Mouse (Mus musculus) forebrain, embryonic 10.5 days (tissue): ENCODE measurements around the gene Strip2. TPM values are rescaled to one million over a fixed set of nuclear protein-coding genes. Genes with fewer than 3 reads are reported as not detected.

Experiments
- DNase-seq: peaks from one replicate; pipeline ENCODE4 v3.0.0-alpha.2; 2017; ENCODE audit warnings: low spot score; ENCODE audit errors: extremely low spot score
- H3K27ac ChIP-seq: fragments of 300-500 bp; sonication (generic); 2 replicates; pipeline ENCODE4 v1.5.1; 2016; ENCODE audit warnings: mild to moderate bottlenecking
- H3K27me3 ChIP-seq: fragments of 300-500 bp; sonication (generic); 2 replicates; pipeline ENCODE4 v1.6.1; 2016; ENCODE audit warnings: mild to moderate bottlenecking; ENCODE audit not compliant: poor library complexity, severe bottlenecking
- H3K36me3 ChIP-seq: fragments of 300-500 bp; sonication (generic); replicated peaks from 2 replicates; pipeline ENCODE4 v1.6.1; 2016; ENCODE audit warnings: mild to moderate bottlenecking, moderate library complexity
- H3K4me1 ChIP-seq: fragments of 300-500 bp; sonication (generic); 2 replicates; pipeline ENCODE4 v1.6.1; 2016
- H3K4me3 ChIP-seq: fragments of 300-500 bp; sonication (generic); 2 replicates; pipeline ENCODE4 v1.5.1; 2016; ENCODE audit warnings: mild to moderate bottlenecking, moderate library complexity
- H3K9me3 ChIP-seq: fragments of 300-500 bp; sonication (generic); 2 replicates; pipeline ENCODE4 v1.6.1; 2016; ENCODE audit warnings: mild to moderate bottlenecking, moderate library complexity
- WGBS: fragments of 180-500 bp; shearing (Covaris S2); methylation state at CpG from one replicate; pipeline ENCODE4 v1.1.7; 2016; 5-methylcytosine and 5-hydroxymethylcytosine counted together
- polyA plus RNA-seq: library from polyadenylated mRNA; unstranded; fragments of >200 nt; fragmentation: Nextera tagmentation; extraction: Ambion mirVana; gene quantifications from 2 replicates; pipeline ENCODE4 v1.2.1, GENCODE M21; 2016

Gene Strip2
- polyA plus RNA-seq = 0.71 and 0.86 TPM in 2 replicates

DNA sequence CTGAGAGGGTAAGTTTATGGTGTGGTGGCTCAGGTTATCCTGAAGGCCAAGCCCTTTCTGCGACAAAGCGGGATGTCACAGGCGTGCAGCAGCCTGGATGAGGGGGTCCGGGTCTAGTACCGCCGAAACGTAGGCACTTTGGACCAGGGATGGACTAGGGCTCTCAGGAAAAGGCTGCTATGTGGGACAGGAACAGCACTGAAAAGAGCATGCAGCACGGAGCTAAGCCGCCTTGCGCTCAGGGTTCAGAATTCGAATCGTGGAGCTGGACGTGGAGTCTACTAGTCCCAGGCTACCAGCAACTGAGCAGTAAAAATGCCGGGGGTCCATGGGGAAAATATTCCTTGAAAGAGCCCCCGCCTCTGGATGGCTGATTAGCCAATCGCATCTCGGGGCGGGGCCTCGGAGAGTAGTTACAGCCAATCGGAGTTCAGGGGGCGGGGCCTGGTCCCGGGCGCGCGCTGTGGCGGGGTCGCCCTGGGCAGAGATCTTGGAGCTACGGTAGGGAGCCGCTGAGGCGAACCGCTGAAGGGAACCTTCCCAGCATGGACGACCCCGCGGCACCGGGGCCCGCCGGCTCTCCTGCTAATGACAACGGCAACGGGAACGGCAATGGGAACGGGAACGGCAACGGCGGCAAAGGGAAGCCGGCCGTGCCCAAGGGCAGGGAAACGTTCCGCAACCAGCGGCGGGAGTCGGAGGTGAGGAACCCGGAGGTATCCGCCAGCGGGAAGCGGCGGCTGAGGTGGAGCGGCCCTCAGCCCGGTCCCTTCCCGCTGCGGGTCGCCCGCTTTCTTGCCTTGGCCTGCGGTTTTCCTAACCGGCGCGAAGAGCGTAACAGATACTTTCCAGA lies at the start of gene Strip2:
Gene Strip2, plus strand, starts transcription at position 483 of the 853 bp plus-strand sequence.
- Histone ChIP-seq H3K27me3 (peaks cover 63% of the 10 kb centered on the region), H3K4me3 (peak within 1 kb of the TSS; percentile 79), H3K27ac (peak within 1 kb of the TSS; percentile 58; the same call in 1 of the 2 replicates), H3K9me3 (no peaks in the 10 kb centered on the region), H3K36me3 (no peaks in the 10 kb centered on the region), H3K4me1 (peaks cover 20% of the 10 kb centered on the region)
- WGBS = under 1% methylated on average over 67 of the region's 67 CpGs
- DNase-seq = peak; percentile 96

DNA sequence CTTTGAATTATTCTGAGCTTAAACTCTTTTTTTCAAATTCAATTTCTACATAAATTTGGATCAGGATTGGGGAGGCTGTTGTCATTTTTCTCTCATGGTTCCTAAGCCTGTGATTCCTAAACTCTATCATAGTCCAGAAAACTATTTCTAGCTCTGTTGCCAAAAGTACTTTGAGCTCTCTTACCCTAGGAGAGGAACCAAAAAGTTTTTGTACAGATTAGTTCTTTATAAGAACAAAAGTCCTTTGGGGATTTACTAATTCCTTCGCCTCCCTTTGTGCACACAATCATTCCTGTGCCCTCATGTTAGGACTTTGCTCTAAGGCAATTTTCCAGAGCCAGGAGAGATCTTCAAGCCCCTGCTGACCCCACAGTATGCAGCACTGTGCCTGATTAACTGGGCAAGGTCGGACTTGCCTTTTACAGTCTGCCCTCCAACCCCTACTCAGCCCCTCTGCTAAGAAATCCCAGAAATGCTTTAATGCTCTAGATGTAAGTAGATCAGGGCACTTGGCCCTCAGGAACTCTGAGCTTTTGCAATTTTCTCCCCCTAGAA lies 48.4 kb upstream of the Strip2 start:
- WGBS = 63% methylated on average over 2 of the region's 2 CpGs
- no peak for DNase-seq
- peaks cover 17% of the 10 kb centered on the region for H3K4me1 ChIP-seq
- H3K27ac ChIP-seq = no peak overlapping the region
- 0 out of 2 replicates have a peak, but pooled peaks cover 8% of the 10 kb centered on the region for H3K36me3 ChIP-seq
- no peaks in the 10 kb centered on the region for H3K9me3 ChIP-seq
- H3K27me3 ChIP-seq = no peaks in the 10 kb centered on the region
- no peak overlapping the region for H3K4me3 ChIP-seq

GRCm38 (mm10) chr6:29873654-29874053 lies 43.2 kb upstream of the Strip2 start:
- Histone ChIP-seq H3K4me3 (no peak overlapping the region), H3K36me3 (peaks cover 11% of the 10 kb centered on the region; the same call in 1 of the 2 replicates), H3K9me3 (no peaks in the 10 kb centered on the region), H3K27me3 (no peaks in the 10 kb centered on the region), H3K4me1 (peaks cover 13% of the 10 kb centered on the region), H3K27ac (no peak overlapping the region)
- no peak for DNase-seq
- 87% methylated on average over 2 of the region's 2 CpGs for WGBS

DNA sequence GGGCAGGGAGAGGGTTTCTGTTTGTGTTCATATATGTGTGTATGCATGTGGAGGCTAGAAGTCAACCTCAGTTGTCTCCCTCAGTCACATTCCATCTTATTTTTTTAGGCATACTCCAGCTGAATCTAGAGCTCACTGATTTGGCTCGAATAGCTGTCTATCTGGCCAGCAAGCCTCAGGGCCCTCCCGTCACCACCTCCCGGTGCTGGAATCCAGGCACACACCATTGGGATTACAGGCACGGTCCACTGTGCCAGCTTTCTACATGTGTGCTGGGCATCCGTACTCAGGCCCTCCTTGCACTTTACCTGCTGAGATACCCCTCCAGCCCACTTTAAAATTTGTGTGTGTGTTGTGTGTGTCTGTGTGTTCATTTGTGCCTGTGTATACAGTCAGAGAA lies 41.2 kb upstream of the Strip2 start:
- DNase-seq = no peak
- H3K27me3 ChIP-seq = no peaks in the 10 kb centered on the region
- no peak overlapping the region for H3K4me3 ChIP-seq
- H3K9me3 ChIP-seq = no peaks in the 10 kb centered on the region
- 91% methylated on average over 5 of the region's 5 CpGs for WGBS
- H3K36me3 ChIP-seq = peaks cover 16% of the 10 kb centered on the region
- no peak overlapping the region for H3K27ac ChIP-seq
- H3K4me1 ChIP-seq = peaks cover 1% of the 10 kb centered on the region; the same call in 1 of the 2 replicates

- no peak overlapping the region for H3K27ac ChIP-seq
- no peaks in the 10 kb centered on the region for H3K27me3 ChIP-seq
- no peaks in the 10 kb centered on the region for H3K4me1 ChIP-seq
- peaks cover 15% of the 10 kb centered on the region for H3K36me3 ChIP-seq
- DNase-seq = no peak
- WGBS = 83% methylated on average over 4 of the region's 4 CpGs
- no peak overlapping the region for H3K4me3 ChIP-seq
- no peaks in the 10 kb centered on the region for H3K9me3 ChIP-seq
These were observed 40.0 kb upstream of the Strip2 start for GRCm38 (mm10) chr6:29876782-29877181.

DNA sequence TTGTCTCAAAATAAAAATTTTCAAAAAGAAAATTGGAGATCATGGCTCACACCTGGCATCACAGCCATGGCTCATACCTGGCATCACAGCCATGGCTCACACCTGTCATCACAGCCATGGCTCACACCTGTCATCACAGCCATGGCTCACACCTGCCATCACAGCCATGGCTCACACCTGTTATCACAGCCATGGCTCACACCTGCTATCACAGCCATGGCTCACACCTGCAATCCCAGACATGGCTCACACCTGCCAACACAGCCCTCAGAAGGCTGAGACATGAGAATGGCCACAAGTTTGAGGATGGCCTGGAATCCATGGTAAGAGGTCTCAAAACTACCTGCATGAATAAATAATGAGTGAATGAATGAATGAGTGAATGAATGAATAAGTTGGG lies 37.2 kb upstream of the Strip2 start:
- no peak overlapping the region for H3K4me3 ChIP-seq
- DNase-seq = no peak
- no peaks in the 10 kb centered on the region for H3K9me3 ChIP-seq
- no peaks in the 10 kb centered on the region for H3K27me3 ChIP-seq
- peaks cover 15% of the 10 kb centered on the region for H3K36me3 ChIP-seq
- no peaks in the 10 kb centered on the region for H3K4me1 ChIP-seq
- no peak overlapping the region for H3K27ac ChIP-seq

DNA sequence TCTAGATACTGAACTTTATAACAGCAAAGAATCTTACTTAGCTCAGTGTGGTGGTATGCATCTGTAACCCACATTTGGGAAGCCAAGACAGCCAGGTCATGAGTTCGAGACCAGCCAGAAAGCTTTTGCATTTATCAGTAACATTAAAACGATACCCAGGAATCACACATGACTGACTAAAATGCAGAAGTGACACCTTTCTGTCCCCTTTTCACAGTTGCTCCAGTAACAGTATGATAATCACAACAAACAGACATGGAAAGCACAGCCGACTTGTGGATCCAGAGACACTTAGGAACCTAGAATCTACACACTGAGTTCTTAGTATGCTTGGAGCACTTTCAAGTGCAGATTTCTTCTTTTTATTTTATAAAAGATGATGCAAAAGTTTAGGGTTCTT lies 36.0 kb upstream of the Strip2 start:
- no peak for DNase-seq
- H3K4me1 ChIP-seq = no peaks in the 10 kb centered on the region
- H3K27me3 ChIP-seq = no peaks in the 10 kb centered on the region
- 93% methylated on average over 3 of the region's 3 CpGs for WGBS
- no peaks in the 10 kb centered on the region for H3K9me3 ChIP-seq
- H3K27ac ChIP-seq = no peak overlapping the region
- peaks cover 21% of the 10 kb centered on the region for H3K36me3 ChIP-seq
- no peak overlapping the region for H3K4me3 ChIP-seq

GRCm38 (mm10) chr6:29881936-29882335 lies 34.9 kb upstream of the Strip2 start:
- no peak for DNase-seq
- H3K27me3 ChIP-seq = no peaks in the 10 kb centered on the region
- H3K27ac ChIP-seq = no peak overlapping the region
- H3K9me3 ChIP-seq = no peaks in the 10 kb centered on the region
- H3K4me1 ChIP-seq = no peaks in the 10 kb centered on the region
- no peak overlapping the region for H3K4me3 ChIP-seq
- H3K36me3 ChIP-seq = peaks cover 29% of the 10 kb centered on the region
- WGBS = 91% methylated on average over 2 of the region's 2 CpGs

DNA sequence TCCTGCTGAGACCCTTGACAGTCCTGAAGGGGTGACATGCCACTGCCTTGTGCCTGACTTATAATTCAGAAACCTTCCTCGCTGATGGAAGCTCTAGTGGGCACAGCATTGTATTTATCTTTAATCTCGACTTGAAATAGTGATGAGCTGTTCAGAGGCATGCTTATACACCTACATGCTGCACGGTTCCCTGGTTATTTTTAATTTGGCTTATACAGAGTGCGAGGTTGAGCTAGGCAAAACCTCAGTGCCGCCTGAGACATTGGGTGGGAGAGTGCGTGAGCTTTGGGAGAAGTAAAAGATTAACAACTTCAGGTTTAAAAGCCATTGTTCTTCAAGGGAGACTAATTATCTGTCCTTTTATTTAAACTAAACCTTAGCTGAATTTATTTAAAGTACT lies 33.9 kb upstream of the Strip2 start:
- no peak overlapping the region for H3K27ac ChIP-seq
- no peaks in the 10 kb centered on the region for H3K9me3 ChIP-seq
- H3K4me1 ChIP-seq = no peaks in the 10 kb centered on the region
- peaks cover 29% of the 10 kb centered on the region for H3K36me3 ChIP-seq
- H3K27me3 ChIP-seq = no peaks in the 10 kb centered on the region
- WGBS = 81% methylated on average over 6 of the region's 6 CpGs
- H3K4me3 ChIP-seq = no peak overlapping the region
- DNase-seq = no peak

GRCm38 (mm10) chr6:29891151-29891550 lies 25.7 kb upstream of the Strip2 start:
- Histone ChIP-seq H3K27me3 (no peaks in the 10 kb centered on the region), H3K9me3 (no peaks in the 10 kb centered on the region), H3K4me1 (no peaks in the 10 kb centered on the region), H3K27ac (no peak overlapping the region), H3K36me3 (peaks cover 28% of the 10 kb centered on the region), H3K4me3 (no peak overlapping the region)
- DNase-seq = no peak
- 90% methylated on average over 11 of the region's 11 CpGs for WGBS

- WGBS = 97% methylated on average over 3 of the region's 3 CpGs
- Histone ChIP-seq H3K27ac (no peak overlapping the region), H3K4me3 (no peak overlapping the region), H3K36me3 (peaks cover 37% of the 10 kb centered on the region), H3K4me1 (no peaks in the 10 kb centered on the region), H3K9me3 (no peaks in the 10 kb centered on the region), H3K27me3 (no peaks in the 10 kb centered on the region)
- no peak for DNase-seq
These were observed 19.8 kb upstream of the Strip2 start for GRCm38 (mm10) chr6:29896976-29897375.

DNA sequence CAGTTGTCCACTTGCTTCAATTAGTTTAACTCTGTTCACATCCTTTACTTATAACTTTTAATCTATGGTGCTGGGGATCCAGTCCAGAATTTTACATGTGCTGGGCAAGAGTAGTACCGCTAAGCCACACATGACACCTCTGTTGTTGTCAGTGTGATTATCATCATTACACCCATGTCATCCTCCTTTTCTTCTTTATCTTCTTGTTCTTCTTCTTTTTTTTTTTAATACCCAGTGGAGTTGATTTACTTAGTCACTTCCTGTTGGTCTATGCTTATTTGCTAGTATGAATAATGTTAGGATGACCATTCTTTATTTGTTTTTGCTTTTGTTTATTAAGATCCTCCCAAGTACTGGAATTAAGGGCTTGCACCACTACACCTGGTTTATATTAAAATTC lies 15.4 kb upstream of the Strip2 start:
- WGBS = 96% methylated on average over 1 of the region's 1 CpGs
- H3K27ac ChIP-seq = no peak overlapping the region
- H3K36me3 ChIP-seq = peaks cover 30% of the 10 kb centered on the region
- no peaks in the 10 kb centered on the region for H3K27me3 ChIP-seq
- no peaks in the 10 kb centered on the region for H3K4me1 ChIP-seq
- DNase-seq = no peak
- no peak overlapping the region for H3K4me3 ChIP-seq
- H3K9me3 ChIP-seq = no peaks in the 10 kb centered on the region

DNA sequence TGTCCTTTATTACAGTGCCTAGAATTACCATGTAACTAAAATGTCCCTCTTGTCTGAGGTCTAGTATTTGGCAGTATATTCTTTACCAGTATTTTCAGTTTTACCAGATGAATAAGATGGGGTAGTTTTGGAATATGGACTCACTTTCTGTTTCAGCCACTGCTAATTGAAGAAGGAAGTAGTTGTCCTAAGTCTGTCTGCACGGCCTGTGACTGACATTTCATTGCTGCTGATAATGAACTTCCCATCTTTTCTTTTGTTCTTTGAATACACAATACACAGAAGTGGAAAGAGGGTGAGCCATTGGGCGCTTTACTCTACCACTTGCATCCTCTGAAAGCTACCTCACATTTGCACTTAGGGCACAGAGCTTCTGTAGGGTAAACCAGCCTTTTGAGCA lies 14.6 kb upstream of the Strip2 start:
- H3K27me3 ChIP-seq = no peaks in the 10 kb centered on the region
- no peaks in the 10 kb centered on the region for H3K9me3 ChIP-seq
- H3K4me1 ChIP-seq = no peaks in the 10 kb centered on the region
- no peak for DNase-seq
- H3K36me3 ChIP-seq = peaks cover 29% of the 10 kb centered on the region
- 85% methylated on average over 2 of the region's 2 CpGs for WGBS
- no peak overlapping the region for H3K4me3 ChIP-seq
- no peak overlapping the region for H3K27ac ChIP-seq
